Mouse (Mus musculus): ENCODE data around the gene E2f8. TPM values are rescaled to one million over a fixed set of nuclear protein-coding genes. Genes with fewer than 3 reads are reported as not detected.

E2f8 gene
- total RNA-seq, 1 experiment from 2014 or later, result 10.4 TPM

DNA sequence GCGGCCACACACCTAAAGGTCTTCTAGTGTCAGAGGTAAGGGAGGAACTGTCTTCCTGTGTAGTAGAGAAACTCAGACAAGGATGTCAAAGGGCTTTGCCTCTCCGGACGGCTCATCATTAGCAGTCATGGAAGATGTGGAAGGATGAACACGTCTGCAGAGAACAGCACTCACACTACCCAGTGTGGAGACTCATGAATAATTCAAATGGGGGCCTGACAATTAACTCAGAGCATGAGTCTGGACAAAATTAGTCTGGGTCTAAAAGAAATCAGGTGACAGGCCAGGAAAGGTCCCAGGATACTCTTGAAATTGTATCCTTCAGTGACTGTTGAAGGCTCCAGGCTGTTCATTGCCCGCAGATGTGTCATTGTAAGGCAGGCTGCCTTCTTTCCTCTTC lies 9.6 kb upstream of the E2f8 start:
- DNase-seq, result no peak

DNA sequence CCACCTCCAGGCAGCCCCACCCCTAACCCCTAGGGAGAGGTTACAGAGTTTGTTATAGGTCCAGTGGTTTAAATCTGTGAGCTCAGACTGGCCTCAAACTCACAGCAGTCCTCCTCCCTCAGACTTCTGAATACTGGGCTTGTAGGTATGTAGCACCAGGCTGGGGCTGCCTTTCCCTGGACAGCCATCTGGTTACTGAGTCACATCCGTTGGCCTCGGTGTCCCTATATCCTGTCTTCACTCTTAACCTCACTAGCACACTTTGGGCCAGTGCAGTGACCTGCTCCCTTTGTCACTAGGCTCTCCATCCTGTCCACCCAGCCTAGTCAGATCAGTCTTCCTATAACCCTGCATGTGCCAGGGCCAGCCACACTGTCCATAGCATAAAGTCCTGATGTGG lies 7.4 kb upstream of the E2f8 start:
- DNase-seq, result no peak

DNA sequence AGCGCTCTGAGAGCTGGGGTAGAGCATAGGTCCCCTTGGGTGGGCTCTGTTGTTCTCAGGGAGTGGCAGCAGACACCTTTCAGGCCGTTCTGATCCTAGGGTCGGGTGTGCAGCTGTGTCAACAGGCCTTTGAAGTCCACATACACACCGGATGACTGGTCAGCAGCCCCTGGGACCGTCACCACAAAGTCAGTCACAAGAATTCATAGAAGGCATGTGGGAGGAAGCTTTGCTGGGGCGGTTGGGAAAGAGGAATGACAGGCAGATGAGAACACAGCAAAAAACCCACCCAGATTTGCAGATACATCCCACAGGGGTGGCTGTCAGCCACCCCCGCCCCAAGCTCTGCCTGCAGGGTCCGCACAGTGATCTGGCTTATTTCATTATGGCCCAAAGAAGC lies 6.6 kb upstream of the E2f8 start:
- no peak for DNase-seq

DNA sequence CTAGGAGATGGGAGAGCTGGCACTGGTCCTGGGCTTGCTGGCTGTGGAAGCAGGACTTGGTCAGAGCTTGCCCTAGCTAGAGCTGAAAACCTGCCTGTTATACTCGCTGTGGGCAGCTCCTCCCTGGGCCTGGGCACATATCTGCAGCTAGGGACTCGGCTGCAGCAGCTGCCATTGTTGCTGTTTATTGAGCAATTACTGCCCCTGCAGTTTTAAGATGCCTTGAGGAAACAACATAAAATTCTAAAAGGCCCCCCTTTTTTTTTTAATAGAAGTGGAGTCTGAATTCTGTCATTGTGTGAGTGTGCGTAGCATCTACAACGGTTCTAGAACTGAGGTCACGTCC lies 2.8 kb upstream of the E2f8 start:
- DNase-seq, result no peak

DNA sequence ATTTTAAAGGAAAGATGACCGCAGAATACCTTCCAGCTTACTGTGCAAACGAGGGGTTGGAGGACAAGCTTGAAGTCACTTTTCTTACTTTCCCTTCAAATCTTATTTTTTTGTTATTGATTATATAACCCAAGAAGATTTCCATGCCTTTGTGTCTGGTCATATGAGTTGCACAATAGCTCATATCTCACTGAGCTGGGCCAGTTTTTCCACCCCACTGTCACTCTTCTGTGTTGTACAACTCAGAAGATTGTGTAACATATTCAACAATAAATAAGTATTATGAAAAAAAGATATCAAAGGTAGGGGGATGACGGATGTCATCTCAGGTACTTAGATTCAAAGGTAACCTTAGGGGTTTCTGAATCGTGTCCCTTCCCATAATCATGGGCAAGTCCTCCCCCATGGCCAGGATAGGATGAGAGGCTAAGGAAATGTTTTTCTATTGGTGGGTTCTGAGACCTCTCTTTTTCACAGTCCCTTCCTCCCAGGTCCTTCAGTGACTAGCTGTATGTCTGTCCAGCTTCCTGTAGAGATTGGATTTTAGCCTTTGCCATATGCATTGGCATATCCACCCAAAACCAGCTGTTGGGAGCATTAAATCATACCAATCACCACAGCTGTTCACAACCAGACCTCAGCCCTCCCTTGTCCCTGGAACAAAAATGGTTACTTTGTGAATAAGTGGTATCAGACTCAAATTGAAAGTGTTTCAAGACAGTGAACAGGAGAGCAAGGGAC lies 2.3 kb upstream of the E2f8 start:
- no peak for DNase-seq

DNA sequence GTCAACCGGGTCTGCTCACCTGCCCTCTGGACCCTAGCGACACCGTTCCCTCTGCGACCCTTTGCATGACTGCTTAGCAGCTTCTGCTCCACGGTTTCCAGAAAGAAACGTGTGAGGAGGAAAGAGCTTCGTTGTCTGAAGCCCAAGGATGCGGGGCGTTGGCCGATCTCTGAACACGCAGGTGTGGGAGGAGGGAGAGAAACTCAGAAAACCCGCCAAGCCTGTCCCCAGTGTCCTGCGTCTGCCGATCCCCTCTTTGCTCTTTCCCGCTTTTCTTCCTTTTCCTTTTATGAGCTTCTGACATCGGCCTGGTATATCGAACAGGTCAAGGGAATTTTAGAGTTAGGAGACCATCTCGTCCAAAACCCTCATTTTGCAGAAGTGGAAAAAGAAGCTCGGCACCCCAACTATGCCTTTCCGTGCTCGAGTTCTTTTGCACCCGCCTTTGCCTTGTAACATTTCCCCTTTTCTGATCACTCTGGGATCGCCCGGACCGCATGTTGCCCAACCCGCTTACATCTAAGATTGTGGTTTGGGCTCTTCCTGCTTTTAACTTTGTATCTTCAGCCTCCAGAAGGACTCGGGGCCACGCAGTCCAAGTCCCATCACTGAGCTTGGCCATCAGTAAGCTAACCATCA lies 694 bp upstream of the E2f8 start:
- DNase-seq, result no peak

DNA sequence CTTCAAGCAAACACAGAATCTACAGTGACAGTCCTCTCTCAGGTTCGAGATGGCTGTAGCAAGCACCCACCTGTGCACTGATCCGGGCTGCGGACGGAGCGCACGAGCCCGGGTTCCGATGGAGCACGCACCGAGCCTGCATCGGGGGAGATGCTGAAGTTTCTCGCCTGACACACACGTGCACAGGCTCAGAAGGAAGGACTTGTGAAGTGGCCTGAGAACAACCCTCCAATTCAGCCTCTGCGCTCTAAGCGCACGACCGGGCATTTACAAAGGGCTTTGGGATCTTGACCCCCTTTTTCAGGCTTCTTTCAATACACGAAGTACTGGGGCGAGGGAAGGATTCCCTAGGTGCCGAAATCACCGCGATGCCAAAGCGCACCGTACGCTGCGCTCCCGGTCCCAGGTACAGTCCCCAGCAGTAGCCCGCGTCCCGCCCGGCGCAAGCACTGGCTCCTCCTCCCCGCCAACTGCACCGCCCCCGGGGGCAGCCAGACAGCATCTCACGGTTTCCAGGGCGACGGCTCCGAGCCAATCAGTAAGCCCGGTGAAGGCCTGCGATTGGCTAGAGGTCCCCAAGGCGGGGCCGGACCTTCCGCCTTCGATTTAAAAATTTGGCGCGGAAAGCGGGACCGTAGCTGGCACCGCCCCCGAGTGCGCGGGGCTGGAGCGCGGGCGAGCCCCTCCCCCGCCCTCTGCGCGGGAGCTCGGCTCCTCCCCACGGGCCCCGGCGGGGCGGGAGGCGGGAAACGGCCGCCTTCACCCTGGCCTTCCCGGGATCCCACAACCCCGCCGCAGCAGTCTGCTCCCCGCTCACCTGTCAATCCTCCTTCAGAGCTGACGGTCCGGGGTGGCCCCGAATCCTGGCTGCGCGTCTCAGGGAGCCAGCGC lies 560 bp downstream of the E2f8 start:
- peak; percentile 99 for DNase-seq

DNA sequence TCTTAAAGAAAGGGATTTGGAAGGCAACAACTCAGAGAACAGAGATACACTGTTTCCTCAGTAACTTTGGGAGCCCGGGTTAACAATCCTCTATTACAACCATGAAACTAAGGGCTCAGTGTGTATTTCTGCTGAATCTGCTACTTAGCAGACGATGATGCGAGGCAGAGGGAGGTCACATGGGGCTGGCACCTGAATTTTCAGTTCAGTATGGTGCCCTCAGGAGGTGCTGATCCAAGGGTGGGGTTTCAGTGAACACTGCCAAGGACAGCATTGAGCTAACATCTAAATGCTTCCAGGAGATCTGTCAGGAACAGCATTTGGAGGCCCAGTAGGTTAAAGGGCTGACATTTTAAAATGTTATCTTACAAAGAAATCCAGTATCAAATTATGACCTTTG lies 1.8 kb downstream of the E2f8 start:
- DNase-seq, result no peak

DNA sequence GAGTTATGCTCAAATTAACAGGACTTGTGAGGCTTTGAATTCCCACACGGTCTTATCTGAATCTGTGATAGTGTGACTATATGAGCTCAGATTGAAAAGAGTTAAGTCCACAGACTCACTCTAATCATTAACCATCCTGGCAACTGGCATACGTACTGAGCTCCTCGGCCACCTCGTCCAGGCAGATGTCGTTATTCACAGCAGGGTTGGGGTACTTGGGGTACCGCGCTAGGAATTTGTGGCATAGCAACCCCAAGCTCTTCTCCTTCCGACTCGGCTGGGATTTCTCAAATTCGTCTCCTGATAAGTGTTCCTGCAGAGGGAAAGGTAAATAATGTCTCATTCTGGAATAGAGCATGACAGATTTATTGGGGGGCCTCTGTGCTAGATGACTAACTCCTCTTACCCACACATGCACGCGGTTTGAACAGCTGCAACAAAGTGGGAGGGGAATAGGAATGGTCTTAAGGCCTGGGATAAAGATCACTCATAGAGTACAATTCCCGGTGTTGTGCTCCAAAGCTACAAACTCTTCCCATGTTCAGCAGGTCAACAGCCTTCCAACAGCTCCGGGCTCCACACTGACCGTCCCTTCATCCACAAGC lies 3.5 kb downstream of the E2f8 start:
- DNase-seq, result no peak

DNA sequence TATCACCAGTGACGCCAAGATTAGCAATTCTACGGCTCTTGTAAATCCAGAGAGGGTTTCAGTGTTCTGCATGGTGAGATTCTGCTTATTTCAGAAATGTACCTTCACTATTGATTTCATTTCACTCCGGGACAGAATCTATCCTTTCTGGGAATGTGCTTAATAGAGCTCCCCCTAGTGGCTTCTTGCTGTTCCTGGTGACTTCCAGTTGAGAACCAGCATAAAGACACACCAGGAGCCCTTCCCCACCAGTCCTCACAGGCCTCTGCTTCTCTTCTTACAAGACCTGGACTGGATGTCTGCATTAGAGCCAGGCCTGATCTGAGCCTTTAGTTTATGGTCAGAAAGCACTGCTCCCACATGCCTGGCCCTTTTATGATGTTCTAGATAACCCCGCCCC lies 4.9 kb downstream of the E2f8 start:
- DNase-seq, result peak; percentile 57

DNA sequence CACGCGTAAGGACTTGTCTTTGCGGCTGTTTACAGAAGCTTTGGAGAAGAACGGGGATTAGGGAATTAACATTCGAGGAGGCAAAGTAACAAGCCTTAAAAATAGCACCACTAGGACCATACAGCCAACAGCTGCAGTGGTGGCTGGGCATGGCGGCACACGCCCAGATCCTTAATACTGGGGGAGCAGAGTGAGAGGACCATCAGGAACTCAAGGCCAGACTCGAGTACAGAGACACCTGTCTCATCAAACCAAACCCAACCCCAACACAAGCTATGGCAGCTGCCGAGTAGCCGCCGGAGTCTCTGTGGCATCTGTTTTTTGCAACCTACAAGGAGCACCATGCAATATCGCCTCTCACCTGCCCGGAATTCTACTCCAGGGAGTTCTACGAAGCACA lies 6.3 kb downstream of the E2f8 start:
- no peak for DNase-seq

DNA sequence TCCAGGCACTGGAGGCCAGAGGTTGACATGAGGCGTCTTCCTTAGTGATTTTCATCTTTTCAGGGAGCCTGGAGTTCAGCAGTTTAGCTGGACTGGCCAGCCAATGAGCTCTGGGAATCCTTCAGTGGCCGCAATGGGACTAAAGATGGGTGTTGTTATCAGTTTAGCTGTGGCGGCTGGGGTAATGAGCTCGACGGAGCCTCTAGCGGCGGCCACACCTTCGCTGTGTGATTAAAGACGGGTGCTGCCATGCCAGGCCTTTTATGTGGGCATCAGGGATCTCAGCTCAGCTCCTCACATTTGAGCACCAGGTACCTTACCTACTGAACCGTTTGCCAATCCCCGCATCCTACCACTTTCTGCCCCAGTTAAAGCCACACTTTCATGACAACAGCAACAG lies 10.1 kb downstream of the E2f8 start:
- no peak for DNase-seq

DNA sequence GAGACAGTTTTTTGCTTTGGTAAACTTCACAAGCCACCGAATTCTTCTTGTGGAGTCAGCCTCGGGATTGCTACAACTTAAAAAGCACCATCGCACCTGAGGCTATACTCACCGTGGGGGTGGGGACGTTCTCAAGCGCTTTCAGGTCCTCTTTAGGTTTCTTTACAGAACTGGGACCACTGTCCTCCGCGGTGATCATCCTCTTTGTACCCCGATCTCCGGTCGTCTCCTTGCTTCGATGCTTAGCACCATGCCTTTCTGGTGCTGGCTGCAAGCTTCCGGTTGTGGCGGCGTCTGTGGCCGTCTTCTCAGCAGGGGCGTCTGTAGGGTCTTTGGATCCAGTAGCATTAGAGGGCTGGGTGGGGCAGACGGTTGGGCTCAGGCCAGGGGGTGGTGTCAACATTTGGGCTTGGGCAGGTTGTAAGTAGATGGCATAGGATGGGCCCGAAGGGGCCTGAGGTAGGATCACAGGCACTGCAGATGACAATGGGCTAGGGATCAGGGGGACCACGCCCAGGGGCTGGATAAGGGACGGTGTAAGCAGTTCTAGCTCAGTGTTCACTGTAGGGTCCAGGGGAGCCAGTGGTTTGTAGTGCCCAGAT lies 10.7 kb downstream of the E2f8 start:
- no peak for DNase-seq

DNA sequence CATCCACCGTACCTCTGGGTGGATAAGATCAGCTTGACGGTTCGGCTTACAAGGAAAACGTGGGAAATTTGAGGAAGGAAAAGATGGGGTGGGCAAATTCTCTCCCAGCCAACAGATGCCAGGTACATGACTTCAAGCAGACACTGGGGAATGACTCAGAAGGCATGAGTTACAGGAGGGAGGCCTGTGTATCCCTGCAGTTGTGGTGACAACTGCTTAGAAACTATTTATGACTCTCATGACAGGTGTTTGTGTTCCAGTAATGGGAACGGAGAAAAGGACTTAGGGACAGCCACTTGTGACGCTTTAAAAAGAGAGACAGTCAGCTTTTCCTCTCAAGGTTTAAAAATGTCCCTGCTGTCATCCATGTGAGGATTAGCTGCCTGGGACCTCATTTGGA lies 11.3 kb downstream of the E2f8 start:
- no peak for DNase-seq

DNA sequence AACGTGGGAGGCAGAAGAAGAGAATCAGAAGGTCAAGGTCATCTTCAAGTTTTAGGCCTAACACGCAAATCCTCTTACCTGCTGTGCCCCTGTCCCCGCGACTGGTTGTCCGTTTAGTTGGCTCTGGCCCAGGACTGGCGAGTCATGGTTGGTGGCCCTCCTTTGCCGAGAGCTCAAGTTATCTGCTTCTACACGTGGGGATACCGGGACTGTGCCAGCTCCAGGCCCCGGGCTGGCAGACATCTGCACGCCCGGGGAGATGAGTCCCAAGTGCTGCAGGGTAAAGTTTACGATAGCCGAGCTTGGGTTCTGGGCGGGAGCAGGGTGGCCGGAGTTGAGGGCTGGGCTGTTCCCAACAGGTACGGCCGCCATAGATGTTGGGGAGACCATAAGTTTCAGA lies 13.8 kb downstream of the E2f8 start:
- DNase-seq, result peak; percentile 17

DNA sequence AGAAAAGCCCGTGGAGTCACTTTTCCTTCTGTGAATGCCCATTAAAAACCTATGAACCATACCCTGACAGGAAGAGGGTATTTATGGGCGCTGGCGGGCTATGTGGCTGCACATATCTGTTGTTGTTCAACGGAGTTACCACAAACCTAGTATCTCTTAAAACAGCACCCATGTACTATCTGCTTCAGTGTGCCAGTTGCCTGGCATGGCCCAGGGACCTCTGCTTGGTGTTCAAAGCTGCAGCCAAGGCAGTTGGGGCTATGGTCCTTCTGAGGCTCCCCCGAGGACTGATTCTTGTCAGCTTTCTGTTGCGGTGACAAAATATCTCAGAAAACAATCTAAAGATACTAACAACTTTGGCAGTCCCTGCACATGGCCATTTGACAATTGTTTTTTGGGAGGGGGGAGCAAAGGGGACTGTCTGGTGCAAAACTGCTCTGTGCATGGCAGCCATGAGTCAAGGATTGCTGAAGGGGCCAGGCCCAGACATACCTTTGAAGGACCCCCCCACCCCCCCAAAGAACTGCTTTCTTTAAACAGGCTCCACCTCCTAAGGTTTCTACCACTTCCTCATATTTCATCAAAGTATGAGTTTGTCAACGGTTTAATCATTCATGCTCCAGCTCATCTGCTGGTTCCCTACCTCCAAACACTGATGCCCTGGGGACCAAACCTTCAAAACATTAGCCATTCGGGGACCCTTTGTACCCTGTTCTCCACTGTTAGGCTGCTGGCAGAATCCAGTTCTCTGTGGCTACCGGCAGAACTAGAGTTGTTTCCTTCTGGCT lies 16.5 kb downstream of the E2f8 start:
- no peak for DNase-seq

DNA sequence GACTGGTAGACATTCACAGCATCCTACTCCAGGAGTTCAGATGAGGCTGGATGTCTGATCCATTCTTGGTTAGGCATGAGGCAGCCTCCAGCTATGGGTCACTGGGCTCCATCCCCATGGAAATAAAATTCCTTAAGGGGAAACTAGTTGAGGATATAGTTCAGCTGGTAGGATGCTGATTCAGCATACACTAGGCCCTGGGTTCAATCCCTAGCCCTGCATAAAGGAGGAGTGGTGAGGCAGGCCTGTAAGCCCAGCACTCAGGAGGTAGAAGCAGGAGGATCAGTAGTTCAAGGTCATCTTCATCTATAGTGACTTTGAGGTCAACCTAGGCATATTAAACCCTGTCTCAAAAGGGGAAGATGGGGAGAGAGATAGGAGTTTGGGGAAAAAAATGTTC lies 17.2 kb downstream of the E2f8 start:
- no peak for DNase-seq

DNA sequence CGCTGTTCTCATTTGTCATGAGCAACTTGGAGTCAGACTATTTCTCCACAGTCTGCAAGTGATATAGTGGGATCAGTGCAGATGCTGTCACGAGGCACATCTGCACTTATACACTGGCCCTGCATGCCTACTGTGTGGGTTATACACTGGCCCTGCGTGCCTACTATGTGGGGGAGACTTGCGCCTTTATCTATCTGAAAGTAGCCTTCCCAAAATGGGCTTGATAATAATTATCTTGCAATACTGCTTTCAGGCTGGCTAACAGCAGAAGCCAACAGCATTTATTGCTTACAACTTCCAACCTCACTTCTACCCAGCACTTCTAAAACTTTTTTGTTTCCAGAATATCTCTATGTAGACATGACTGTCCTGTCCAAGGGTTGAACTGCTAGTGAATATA lies 19.6 kb downstream of the E2f8 start:
- DNase-seq, result no peak

DNA sequence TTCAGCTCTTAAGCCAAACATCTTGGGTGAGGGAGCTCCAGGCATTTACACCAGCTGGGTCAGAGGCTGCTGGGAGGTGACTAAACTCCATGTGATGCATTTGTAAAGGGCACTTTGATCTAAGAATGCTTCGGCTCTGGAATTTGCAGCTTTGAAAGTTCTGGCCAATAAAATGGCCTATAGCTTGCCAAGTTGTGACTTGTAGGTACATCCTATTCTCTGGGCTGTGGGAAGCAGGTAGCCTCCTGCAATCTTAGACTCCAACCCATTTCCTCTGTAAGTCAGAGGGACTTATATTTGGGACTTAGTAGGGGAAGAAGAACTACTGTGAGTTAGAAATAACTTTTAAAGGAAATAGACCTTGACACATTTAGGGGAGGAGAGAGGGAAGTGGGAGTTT lies 20.4 kb downstream of the E2f8 start:
- DNase-seq, result no peak

DNA sequence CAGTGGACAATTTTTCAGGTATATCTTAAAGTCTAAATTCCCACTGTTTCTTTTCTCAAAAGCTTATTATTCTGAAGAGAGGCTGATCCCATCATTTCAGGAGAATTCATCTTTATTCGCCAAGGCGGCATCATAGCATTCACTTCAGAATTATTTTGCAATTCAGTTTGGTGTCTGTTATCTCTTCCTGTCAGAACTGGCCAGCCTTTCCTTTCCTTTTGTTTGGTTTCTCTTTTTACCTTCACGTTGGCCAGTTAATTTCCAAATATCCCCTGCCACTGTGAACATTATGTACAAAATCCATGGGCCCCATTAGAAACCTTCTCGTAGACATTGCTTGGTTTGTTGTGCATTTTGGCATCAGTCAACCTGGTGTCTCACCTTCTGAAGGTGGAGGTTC lies 22.0 kb downstream of the E2f8 start:
- DNase-seq, result no peak

DNA sequence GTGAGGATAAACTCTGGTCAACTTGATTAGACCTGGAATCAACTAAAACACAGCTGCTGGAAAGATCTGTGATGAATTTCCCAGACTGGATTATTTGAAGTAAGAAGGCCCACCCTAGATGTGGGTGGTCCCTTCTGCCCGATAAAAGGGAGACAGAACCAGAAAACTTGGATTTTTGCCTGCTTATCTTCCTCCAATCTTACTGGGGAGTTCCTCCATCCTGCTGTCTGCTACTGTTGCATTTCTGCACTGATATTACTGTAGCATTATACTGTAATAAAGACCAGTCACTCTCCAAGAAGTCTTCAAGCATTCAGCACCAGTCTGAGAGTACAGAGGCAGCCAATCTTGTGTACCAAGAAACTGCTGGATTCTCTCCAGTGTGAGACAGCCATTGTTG lies 23.1 kb downstream of the E2f8 start:
- DNase-seq, result no peak

DNA sequence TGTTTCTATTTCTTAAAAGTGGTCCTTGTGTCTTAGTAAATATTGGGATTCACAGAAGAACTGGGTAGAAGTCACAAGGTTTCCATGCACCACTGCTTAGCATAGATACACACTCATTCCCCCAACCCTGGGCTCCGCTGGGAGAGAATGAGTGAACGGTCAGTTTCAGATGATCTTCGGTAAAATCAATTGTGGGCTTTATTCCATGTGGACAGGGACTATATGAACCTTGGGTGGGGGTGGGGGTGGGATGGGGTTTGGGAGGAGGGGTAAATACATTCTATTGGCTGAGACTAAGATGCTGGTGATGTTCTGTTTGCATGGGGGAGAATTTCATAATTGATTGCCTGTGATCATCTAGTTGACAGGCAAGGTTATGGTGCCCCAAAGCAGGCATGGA lies 25.9 kb downstream of the E2f8 start:
- DNase-seq, result no peak
